In the genomic region with DNA sequence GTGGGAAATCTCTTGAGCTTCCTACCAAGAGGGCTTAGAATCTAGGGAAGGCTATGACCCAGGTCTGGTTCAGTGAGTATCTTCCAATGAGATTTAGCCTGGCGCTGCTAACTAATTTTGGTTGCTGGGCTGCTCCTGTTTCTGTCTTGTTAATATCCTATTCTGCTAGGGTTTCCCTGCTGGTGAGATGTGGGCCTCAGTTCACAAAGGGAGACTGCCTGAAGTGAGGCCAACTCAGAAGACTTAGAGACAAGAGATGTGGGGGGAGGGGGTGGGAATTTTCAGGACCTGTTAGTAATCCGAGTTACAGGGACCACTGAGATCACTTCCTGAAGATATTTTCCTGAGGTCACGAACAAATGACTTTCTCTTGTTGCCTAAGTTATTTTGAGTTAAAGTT, we compare ENCODE assay signal across 11 mouse cellular contexts.
"Had no signal": no experiment of that assay in that cellular context is flagged by ENCODE, and none has a peak within 500 bp of the region (broad histone marks: within the 10 kb centered on the region; RNA-seq: fewer than 3 reads in every experiment).

No protein-coding gene starts in this region.

- H3K4me3 ChIP-seq: liver, embryonic 12.5 days; midbrain, embryonic 10.5 days; neural tube, embryonic 12.5 days had no signal

- H3K36me3 ChIP-seq: liver, embryonic 12.5 days; midbrain, embryonic 10.5 days; neural tube, embryonic 12.5 days had no signal

- H3K4me2 ChIP-seq: liver, embryonic 12.5 days; neural tube, embryonic 12.5 days had no signal

- ATAC-seq: liver, embryonic 12.5 days had no signal

- H3K9ac ChIP-seq: liver, embryonic 12.5 days; lung, embryonic 14.5 days; neural tube, embryonic 12.5 days had no signal

- DNase-seq: kidney, adult 11 months; kidney, postnatal 10 days; lung, embryonic 14.5 days; lung, postnatal 10 days; lung, postnatal 4 days; midbrain, embryonic 14.5 days; thymus, adult 18-20 months; thymus, postnatal 14 days had no signal

- H3K27me3 ChIP-seq: liver, embryonic 12.5 days; neural tube, embryonic 12.5 days had no signal

- H3K27ac ChIP-seq: liver, embryonic 12.5 days; midbrain, embryonic 10.5 days; neural tube, embryonic 12.5 days had no signal

- H3K9me3 ChIP-seq: liver, embryonic 12.5 days; midbrain, embryonic 10.5 days; neural tube, embryonic 12.5 days had no signal
